37 mouse cellular contexts compared by ENCODE assay signal in genomic region chr6:48845086-48845485, GRCm38 (mm10). TPM values are rescaled to one million over a fixed set of nuclear protein-coding genes. Genes with fewer than 3 reads are reported as not detected.
"Had no signal": no experiment of that assay in that cellular context is flagged by ENCODE, and none has a peak within 500 bp of the region (broad histone marks: within the 10 kb centered on the region; RNA-seq: fewer than 3 reads in every experiment).

No protein-coding gene starts in this region.

- H3K27me3 ChIP-seq: hindbrain, embryonic 13.5 days; hindbrain, embryonic 15.5 days; kidney, embryonic 15.5 days; limb, embryonic 13.5 days; limb, embryonic 15.5 days had no signal

- H3K4me2 ChIP-seq: heart, embryonic 11.5 days; hindbrain, embryonic 13.5 days; hindbrain, embryonic 15.5 days; kidney, embryonic 15.5 days; limb, embryonic 13.5 days; limb, embryonic 15.5 days; liver, embryonic 12.5 days had no signal

- H3K27ac ChIP-seq: hindbrain, embryonic 13.5 days; hindbrain, embryonic 15.5 days; hindbrain, postnatal 0 days; kidney, embryonic 15.5 days; limb, embryonic 13.5 days; limb, embryonic 15.5 days; liver, embryonic 12.5 days; liver, embryonic 14.5 days had no signal

- H3K9ac ChIP-seq: hindbrain, embryonic 13.5 days; hindbrain, embryonic 15.5 days; kidney, embryonic 15.5 days; limb, embryonic 13.5 days; limb, embryonic 15.5 days; liver, embryonic 12.5 days; liver, embryonic 14.5 days had no signal

- DNase-seq: gastrocnemius, postnatal 14 days; gastrocnemius, postnatal 36 days; heart, adult 18-20 months; heart, postnatal 14 days; heart, postnatal 36 days; kidney, adult 11 months; kidney, adult 2 months; kidney, adult 9 months; kidney, postnatal 10 days; kidney, postnatal 36 days; layer of hippocampus, adult 9-11 months; layer of hippocampus, postnatal 36 days; left cerebral cortex, postnatal 4 days had no signal

- H3K9me3 ChIP-seq: hindbrain, embryonic 13.5 days; hindbrain, embryonic 15.5 days; kidney, embryonic 15.5 days; limb, embryonic 13.5 days; limb, embryonic 15.5 days; liver, embryonic 12.5 days had no signal

- H3K4me3 ChIP-seq: hindbrain, embryonic 13.5 days; hindbrain, embryonic 15.5 days; kidney, embryonic 15.5 days; limb, embryonic 13.5 days; limb, embryonic 15.5 days; liver, embryonic 12.5 days had no signal

- H3K36me3 ChIP-seq: hindbrain, embryonic 13.5 days; hindbrain, embryonic 15.5 days had no signal

- ATAC-seq: hindbrain, postnatal 0 days; intestine, embryonic 16.5 days; liver, embryonic 12.5 days had no signal

RNA-seq across cellular contexts. Expression of gene Aoc1, which starts 27.6 kb away (rescaled TPM):
- total RNA-seq: gastrocnemius, adult 18-20 months; gastrocnemius, adult 8-10 months; gastrocnemius, postnatal 14 days; gastrocnemius, postnatal 36 days; heart, adult 18-20 months; heart, adult 8-10 months; heart, postnatal 14 days; heart, postnatal 36 days; hematopoietic stem cell, adult 5-6 weeks; layer of hippocampus, adult 18-20 months; layer of hippocampus, adult 8-10 months; layer of hippocampus, postnatal 14 days; layer of hippocampus, postnatal 36 days; left cerebral cortex, adult 18-20 months; left cerebral cortex, adult 8-10 months; left cerebral cortex, postnatal 10 days; left cerebral cortex, postnatal 25 days; left cerebral cortex, postnatal 4 days had no signal
- polyA plus RNA-seq: heart, embryonic 11.5 days; heart, embryonic 14.5 days; hindbrain, embryonic 11.5 days; hindbrain, embryonic 13.5 days; hindbrain, embryonic 15.5 days; limb, embryonic 11.5 days; limb, embryonic 13.5 days; limb, embryonic 15.5 days; liver, embryonic 12.5 days; liver, embryonic 14.5 days had no signal
